Mouse (Mus musculus): ENCODE results near the gene Mink1. TPM values are rescaled to one million over a fixed set of nuclear protein-coding genes. Genes with fewer than 3 reads are reported as not detected.

Gene Mink1
- total RNA-seq, 2 experiments from 2014 or later, result 26.1 to 27.7 TPM

GRCm38 (mm10) chr11:70646691-70647650, 84.3 kb downstream of the Mink1 start, which contains the start of the genes Rnf167 and Slc25a11:
Gene Rnf167, plus strand, starts transcription at chr11:70647235.
Gene Slc25a11, minus strand, starts transcription at chr11:70647479.
- DNase-seq, result peak; percentile 96
- intact Hi-C loops (cut with DNase I; ENCODE audit: low total_unique reads), result no loop called here

GRCm38 (mm10) chr11:70647716-70648420, 85.2 kb downstream of the Mink1 start:
- intact Hi-C loops (cut with DNase I; ENCODE audit: low total_unique reads), result no loop called here
- no peak for DNase-seq

- DNase-seq, result no peak
- intact Hi-C loops (cut with DNase I; ENCODE audit: low total_unique reads), result no loop called here
Measured at GRCm38 (mm10) chr11:70648512-70648911, 85.8 kb downstream of the Mink1 start.

- intact Hi-C loops (cut with DNase I; ENCODE audit: low total_unique reads), result no loop called here
- DNase-seq, result no peak
Measured at GRCm38 (mm10) chr11:70649185-70649734, 86.6 kb downstream of the Mink1 start.

GRCm38 (mm10) chr11:70650322-70651175, 87.9 kb downstream of the Mink1 start:
- intact Hi-C loops (cut with DNase I; ENCODE audit: low total_unique reads), result no loop called here
- DNase-seq, result no peak

- intact Hi-C loops (cut with DNase I; ENCODE audit: low total_unique reads), result no loop called here
- no peak for DNase-seq
Measured at GRCm38 (mm10) chr11:70651391-70651790, 88.7 kb downstream of the Mink1 start.

GRCm38 (mm10) chr11:70652029-70652883, 89.6 kb downstream of the Mink1 start:
- intact Hi-C loops (cut with DNase I; ENCODE audit: low total_unique reads), result no loop called here
- DNase-seq, result no peak

GRCm38 (mm10) chr11:70652884-70653344, 90.2 kb downstream of the Mink1 start:
- intact Hi-C loops (cut with DNase I; ENCODE audit: low total_unique reads), result no loop called here
- no peak for DNase-seq

- intact Hi-C loops (cut with DNase I; ENCODE audit: low total_unique reads), result no loop called here
- peak; percentile 70 for DNase-seq
Measured at GRCm38 (mm10) chr11:70653345-70654197, 90.9 kb downstream of the Mink1 start.

GRCm38 (mm10) chr11:70654198-70654922, 91.7 kb downstream of the Mink1 start, which contains the start of gene Pfn1:
Gene Pfn1, minus strand, starts transcription at chr11:70654644.
- peak; percentile 84 for DNase-seq
- intact Hi-C loops (cut with DNase I; ENCODE audit: low total_unique reads), result no loop called here

GRCm38 (mm10) chr11:70654923-70655570, 92.4 kb downstream of the Mink1 start:
- peak; percentile 92 for DNase-seq
- intact Hi-C loops (cut with DNase I; ENCODE audit: low total_unique reads), result no loop called here

- intact Hi-C loops (cut with DNase I; ENCODE audit: low total_unique reads), result no loop called here
Measured at GRCm38 (mm10) chr11:70655571-70656455, 93.1 kb downstream of the Mink1 start.

GRCm38 (mm10) chr11:70656456-70656927, 93.8 kb downstream of the Mink1 start:
- peak; percentile 85 for DNase-seq
- intact Hi-C loops (cut with DNase I; ENCODE audit: low total_unique reads), result no loop called here

More at GRCm38 (mm10) chr11:70655571-70656455, 93.1 kb downstream of the Mink1 start:
- peak; percentile 84 for DNase-seq

- intact Hi-C loops (cut with DNase I; ENCODE audit: low total_unique reads), result no loop called here
- DNase-seq, result peak; percentile 80
Measured at GRCm38 (mm10) chr11:70656964-70657363, 94.3 kb downstream of the Mink1 start, which contains the start of gene Eno3. Gene Eno3, plus strand, starts transcription at chr11:70657202.

- intact Hi-C loops (cut with DNase I; ENCODE audit: low total_unique reads), result no loop called here
- no peak for DNase-seq
Measured at GRCm38 (mm10) chr11:70657573-70657972, 94.9 kb downstream of the Mink1 start.

Data from gastrocnemius, postnatal 14 days (tissue).